Mouse (Mus musculus) 3134 (cell line): ENCODE data around the gene Pdik1l.
"Not testable (repeated sequence)": the region's sequence is repeated elsewhere in the genome, so short reads cannot be mapped to it uniquely, and the experiment has no call there.

ENCODE experiments used
- DNase-seq: peaks from one replicate; pipeline ENCODE4 v3.0.0-alpha.2; 2011; ENCODE audit warnings: low spot score; ENCODE audit not compliant: insufficient read length; ENCODE audit errors: extremely low read depth

Gene Pdik1l

DNA sequence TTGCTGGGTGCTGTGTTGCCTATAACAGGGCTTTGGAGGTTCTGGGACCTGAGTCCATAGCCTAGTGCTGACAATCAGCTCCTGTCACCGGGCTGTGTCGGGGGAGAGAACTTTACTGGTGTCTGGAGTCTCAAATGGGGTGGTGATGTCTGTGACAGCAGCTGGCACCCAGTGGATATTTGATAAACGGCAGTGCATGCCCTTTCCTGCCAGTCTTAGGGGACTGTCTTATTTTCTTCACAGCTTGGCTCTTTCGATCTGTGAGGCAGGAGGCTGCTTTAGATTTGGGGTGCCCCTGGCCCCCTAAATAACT, 11.8 kb upstream of the Pdik1l start:
- DNase-seq: no peak

DNA sequence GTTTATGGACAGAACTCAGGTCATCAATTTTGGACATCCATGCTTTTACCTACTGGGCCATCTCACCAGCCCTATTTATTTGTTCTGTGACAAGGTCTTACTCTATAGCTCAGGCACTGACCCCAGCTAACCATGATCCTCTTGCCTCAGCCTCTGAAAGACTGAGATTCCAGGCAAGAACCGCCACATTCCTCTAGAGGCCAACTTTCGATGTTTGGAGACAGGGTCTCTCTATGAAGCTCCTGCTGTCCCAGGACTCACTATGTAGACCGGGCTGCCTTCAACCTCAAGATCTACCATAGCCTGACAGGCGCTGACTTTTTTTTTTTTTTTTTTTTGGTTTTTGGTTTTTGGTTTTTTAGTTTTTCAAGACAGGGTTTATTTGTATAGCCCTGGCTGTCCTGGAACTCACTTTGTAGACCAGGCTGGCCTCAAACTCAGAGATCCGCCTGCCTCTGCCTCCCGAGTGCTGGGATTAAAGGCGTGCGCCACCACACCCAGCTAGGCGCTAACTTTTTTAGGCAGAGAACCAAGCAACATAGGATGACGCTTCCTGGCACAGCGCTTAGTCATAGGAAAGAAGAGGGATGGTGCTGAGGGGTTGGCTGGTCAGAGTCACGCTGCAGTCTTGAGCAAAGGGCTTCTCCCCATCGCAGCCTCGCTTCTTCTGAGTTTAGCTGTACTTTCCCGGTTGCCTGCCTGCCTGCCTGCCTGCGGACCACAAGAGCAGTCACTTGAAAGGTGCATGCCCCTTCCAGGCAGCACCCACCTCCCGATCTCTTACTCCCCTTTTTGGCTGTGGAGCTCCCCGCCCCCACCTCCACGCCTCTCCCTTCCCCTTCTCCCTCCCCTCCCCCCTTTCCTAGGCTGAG, 11.2 kb upstream of the Pdik1l start:
- no peak for DNase-seq

DNA sequence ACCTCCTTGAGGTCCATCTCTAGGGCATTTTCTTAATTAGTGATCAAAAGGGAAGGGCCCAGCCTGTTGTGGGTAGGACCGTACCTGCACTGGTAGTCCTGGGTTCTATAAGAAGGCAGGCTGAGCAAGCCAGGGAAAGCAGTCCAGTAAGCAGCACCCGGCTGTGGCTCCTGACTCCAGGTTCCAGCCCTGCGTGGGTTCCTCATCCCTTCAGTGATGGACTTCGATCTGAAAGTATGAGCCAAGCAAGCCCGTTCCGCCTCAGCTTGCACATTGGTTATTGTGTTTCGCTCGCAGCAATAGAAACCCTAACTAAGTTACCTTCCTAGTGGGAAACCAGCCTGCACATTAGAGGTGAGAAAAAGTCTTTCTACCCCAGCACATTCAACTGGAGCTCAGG, 9.7 kb upstream of the Pdik1l start:
- DNase-seq: no peak

DNA sequence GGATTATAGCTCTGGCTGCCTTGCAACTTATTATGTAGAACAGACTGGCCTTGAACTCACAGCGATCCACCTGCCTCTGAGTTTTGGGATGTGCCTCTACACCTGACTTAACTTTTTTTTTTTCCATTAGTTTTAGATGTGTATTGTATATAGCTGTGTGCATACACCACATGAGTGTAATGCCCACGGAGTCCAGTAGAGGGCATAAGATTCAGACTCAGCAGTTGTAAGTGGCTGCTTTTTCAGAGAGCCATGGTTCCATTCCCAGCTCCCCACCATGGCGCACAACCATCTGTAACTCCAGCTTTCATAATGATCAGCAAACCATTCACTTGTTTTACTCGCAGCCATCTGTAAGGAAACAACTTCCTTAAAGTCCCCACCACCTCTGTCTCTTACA, 8.8 kb upstream of the Pdik1l start:
- no peak for DNase-seq

DNA sequence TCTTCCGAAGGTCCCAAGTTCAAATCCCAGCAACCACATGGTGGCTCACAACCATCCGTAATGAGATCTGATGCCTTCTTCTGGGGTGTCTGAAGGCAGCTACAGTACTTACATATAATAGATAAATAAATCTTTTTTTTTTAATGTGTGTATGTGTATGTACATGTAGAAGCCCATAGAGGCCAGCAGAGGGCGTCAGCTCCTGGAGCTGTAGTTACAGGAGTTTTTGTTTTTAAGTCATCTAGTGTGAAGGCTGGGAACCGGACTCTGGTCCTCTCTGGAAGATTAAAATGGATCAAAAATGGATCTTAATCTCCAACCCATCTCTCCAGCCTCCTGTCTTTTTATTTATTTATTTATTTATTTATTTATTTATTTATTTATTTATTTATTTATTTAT, 8.4 kb upstream of the Pdik1l start:
- not testable (repeated sequence) for DNase-seq

DNA sequence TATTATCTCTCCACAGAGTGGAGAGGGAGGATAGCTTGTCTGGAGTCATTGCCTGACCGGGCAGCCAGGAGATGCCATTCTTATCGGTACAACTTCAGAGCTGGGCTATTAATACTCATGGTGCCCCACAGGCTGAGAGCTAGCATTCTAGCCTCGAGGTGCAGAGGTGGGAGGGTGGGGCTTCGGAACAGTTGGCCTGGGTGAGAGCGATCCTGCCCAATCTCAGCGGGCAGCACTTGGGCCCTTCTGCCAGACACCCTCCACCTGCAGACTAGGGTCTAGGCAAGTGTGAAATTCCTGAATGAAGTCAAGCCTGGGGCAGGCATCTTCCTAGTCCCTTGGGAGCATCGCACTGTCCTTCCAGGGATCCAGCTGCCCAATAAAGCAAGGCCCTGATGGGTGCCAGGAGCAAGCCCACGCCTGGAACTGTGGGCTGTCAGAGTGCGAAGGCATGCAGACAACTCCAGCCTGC, 6.0 kb upstream of the Pdik1l start:
- no peak for DNase-seq

DNA sequence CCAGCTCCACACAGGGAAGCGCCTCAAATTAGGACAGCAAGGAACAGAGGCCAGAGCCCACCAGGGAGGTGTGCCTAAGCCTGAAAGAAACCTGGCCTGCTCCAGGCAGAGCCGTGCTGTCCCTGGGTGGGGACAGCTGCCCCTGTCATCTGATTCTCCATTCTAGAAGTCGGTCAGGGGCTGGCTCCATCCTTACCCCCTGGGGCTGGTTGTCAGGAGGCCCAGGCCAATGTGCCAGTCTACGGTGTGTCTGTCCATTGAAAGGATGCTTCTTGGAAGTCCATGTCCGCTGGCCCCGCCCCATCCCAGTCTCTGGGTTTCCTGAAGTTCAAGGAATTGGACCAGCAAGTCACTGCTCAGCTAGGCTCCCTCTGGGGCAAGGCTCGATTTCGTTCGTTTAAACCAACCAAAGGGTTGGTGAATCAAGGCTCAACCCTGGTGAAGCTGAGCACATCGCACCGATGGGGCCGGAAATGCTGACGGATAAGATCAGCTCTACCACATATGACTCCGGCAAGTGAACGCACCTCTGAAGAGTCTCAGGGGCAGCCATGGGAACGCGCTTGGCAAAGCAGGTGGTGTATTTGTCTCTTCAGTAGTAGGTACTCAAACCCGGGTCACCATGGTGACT, 5.5 kb upstream of the Pdik1l start:
- no peak for DNase-seq

DNA sequence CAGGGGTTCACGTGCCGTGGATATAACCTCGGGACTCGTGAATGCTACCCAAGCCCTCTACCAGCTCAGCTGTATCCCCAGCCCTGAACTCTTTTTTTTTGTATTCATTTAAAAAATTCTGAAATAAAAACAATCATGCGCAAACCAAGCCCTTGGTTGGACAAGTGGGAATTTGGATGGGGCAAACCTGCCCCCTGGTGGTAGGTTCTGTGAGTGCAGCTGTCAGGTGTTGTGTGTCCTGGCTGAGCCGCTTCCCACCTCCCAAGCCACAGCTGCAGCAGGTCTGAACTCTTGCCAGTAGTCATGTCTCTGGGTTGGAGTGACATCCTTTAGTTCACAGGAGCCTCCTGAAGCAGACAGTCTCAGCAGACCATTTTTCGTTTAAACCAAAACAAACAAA, 4.4 kb upstream of the Pdik1l start:
- DNase-seq: no peak

DNA sequence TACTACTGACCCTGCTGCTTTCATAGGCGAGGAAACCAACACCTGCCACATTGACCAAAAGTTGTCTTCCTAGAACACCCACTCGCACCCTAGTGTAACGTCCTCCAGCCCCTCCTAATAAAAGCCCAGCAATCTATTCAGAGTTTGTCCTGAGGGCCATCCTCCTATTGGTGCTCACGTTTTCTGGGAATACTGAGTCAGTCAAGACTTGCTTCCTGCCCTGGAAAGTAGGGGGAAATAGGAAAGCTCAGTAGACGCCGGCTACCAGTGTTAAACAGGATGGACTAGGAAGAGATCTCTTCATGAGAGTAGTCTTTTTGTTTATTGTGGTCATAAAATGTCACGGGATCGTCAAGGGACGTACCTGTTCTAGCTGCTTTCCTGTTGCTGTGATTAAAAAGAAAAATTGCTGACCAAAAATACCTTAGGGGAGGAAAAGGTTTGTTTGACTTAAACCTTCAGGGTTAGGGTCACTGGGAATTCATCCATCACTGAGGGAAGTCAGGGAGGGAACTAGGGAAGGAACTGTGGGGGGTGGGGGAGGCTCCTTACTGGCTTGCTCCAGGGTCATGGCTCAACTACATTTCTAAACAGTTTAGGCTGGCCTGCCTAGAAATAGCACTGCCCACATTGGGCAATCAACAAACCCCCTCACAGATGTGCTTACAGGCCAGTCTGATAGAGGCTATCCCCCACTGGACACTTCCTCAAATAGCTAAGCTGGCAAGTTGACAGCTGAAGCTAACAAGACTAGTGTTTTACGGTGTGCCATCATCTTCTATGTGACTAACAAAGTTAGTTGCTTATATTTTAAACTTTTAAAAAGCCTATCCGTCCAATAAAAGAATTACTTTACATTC, 932 bp upstream of the Pdik1l start:
- no peak for DNase-seq

DNA sequence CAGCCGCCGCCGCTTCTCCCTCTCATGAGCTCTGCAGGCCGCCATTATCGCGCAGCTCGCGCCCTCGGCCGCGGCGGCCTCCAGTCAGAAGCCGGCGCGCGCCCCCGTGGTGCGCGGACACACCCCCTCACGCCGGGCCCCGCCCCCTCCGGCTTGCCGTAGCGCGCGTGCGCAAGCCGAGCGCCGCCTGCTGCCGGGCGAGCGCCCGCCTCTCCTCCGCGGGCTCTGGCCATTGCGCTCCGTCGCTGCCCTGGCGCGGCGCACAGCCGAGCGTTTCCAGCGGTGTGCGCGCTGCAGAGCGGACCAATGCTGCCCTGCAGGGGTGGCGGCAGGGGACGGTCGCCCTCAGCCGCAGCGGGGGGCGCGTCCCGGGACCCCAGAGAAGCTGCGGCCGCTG, 529 bp downstream of the Pdik1l start:
- peak; percentile 92 for DNase-seq

DNA sequence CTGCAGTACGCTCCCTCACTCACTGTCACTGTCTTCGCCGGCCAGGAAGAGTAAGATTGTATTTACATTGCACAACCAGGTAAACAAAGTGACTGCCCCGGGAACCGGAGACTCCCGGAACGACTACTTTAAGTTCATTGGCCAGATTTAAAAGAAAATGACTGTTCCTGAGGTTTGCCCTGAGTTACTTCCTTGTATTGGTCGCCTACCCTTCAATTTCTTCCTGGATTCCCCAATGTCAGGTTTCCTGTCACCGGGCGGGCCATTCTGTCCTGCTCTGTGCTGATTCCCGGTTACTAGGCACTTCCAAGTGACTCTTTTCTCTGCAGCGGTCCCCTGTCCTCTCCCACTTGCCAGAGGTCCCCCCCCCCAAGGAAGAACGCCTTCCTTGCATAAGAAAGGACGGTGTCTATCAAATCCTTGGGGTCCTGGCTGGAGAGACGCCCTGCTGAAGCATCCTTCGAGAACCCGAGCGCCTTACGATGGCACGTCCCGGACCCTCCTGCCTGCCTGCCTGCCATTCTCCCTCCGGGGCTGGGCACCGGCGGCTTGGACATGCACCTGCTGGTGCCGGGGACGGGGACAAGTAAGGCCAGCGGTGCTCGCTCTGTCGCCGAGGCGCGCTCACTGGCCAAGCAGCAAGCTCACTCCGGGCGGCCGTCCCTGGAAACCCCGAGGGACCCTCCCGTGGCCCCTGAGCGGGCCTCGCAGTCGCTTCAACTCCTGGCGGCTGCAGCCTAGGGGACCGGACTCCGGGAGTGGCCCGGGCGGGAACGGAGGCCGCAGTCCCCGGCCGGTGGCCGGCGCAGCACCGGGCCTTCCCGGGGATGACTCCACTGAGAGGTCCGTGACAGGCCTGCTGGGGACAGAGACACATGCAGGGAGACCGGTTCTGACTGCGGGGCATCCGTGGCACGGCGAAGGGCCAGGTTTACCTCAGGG, 1.2 kb downstream of the Pdik1l start:
- no peak for DNase-seq

DNA sequence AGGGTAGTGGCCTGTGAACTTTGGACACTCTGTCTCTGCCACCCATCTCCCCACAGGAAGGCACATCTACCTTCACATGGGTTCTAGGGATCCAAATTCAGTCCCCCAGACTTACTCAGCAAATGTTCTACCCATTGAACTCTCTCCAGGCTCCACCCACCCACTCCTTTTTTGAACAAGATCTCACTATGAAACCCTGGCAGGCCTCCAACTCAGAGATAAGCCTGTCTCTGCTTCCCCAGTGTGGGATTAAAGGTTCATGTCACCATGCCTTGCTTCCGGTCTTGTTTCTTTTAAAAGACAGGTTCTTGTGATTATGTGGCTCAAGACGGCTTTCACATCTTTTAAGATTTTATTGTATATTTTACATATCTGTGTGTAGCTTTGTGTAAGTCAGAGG, 2.8 kb downstream of the Pdik1l start:
- DNase-seq: no peak

DNA sequence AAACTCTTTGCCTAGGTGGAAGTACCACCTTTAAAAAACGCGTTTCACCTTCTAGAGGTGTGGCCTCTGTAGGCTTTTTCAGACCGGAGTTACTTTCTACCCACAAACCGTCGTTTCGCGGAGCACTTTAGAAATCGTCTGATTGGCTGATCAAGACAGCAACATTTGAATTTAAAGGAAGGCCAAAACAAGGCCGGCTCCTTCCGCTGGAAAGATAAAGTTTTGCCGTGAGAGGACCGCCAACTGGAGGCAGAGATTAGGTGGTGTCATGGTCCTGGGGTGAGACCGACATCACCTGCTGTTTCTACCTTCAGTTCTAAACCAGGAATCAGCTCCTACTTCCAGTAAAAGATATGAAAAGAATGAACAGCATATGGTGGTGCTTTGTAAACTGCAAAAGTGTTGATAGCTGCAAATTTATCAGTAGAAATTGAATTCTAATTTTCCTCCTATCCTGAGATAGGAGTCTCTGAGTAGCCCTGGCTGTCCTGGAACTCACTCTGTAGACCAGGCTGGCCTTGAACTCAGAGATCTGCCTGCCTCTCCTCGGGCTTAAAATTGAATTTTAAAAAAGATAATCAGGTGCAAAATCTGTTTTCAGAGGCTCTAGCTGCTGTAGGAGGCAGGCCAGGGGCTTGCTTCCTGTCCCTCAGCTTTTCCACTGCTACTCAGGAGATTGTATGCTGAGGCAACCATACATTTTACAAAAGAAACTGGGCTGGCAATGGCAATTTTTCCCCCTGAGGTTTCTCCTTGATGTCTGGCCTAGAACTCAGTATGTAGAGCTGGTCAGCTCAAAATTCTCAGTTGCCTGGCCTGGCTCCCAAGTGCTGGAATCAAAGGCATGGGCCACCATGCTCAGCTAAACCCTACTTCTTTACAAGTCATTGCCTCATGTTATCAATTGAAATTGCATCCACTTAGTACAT, 14.0 kb downstream of the Pdik1l start:
- no peak for DNase-seq

DNA sequence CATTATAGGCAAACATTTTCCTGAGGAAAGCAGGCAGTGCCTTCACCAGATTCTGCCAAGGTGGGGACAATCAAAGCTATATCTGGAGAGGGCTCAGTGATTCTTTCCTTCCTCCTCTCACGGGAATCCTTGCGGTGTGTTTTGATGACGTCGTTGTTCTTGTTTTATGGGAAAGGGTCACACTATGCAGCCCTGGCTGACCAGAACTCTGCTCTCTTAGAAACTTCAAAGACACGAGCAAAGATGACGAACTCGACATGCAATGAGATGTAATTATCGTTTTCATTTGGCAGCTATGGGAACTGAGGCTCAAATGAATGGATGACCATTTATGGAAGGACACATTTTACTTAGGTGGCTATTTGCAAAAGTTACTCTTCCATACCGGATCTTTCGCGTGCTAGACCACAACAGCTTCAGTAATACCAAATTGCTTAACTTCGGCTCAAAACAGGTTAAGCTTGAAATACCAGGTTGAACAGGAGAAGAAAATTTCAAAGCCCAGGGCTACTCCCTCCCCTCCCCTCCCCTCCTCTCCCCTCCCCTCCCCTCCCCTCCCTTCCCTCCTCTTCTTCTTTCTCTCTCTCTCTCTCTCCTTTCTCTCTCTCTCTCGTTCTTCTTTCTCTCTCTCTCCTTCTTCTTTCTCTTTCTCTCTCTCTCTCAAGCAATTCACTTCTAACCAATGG, 14.8 kb downstream of the Pdik1l start:
- no peak for DNase-seq

DNA sequence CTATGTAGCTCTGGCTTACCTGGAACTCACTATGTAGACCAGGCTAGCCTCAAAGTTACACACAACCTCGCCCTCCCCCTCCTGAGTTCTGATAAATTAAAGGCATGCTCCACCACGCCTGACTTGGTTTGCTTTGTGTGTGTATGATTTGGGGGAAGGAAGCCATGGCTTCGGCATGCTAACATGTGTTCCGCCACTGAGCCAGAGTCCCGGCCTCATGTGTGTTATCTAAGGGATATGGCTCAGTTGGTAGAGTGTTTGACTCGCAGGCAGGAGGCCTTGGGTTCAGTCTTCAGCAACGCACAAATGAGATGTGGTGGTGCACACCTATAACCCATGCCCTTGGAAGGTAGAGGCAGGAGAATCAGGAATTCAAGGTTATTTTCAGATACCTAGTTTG, 15.7 kb downstream of the Pdik1l start:
- no peak for DNase-seq

DNA sequence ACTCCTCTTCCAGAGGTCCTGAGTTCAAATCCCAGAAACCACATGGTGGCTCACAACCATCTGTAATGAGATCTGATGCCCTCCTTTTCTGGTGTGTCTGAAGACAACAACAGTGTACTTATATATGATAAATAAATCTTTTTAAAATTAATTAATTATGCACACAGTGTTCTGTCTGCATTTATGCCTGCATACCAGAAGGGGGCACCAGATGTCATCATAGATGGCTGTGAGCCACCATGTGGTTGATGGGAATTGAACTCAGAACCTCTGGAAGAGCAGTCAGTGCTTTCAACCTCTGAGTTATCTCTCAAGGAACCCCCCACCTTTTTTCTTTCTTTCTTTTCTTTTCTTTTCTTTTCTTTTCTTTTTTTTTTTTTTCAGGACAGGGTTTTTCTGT, 18.1 kb downstream of the Pdik1l start:
- not testable (repeated sequence) for DNase-seq

DNA sequence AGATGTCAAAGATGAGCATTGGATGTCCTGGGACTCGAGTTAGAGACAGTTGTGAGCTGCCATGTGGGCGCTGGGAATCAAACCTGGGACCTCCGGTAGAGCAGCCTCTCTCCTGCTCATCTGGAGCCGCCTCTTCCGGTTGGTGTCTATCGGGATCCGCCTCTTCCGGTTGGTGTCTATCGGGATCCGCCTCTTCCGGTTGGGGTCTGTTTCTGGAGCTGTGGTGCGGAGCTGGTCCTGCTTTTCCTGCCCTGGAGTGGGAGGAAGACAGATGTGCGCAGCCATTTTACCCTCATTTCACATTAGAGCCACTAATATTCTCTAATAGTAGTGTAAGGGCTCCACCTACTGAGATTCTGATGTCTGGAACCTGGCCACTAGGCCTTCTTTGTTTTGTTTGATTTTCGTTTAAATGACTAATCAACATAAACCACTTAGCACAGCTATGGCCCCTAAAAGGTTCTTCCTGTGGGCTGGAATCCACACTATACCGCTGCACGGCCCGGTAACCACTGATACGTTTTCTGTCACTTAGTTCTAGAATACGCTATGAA, 19.5 kb downstream of the Pdik1l start:
- no peak for DNase-seq

DNA sequence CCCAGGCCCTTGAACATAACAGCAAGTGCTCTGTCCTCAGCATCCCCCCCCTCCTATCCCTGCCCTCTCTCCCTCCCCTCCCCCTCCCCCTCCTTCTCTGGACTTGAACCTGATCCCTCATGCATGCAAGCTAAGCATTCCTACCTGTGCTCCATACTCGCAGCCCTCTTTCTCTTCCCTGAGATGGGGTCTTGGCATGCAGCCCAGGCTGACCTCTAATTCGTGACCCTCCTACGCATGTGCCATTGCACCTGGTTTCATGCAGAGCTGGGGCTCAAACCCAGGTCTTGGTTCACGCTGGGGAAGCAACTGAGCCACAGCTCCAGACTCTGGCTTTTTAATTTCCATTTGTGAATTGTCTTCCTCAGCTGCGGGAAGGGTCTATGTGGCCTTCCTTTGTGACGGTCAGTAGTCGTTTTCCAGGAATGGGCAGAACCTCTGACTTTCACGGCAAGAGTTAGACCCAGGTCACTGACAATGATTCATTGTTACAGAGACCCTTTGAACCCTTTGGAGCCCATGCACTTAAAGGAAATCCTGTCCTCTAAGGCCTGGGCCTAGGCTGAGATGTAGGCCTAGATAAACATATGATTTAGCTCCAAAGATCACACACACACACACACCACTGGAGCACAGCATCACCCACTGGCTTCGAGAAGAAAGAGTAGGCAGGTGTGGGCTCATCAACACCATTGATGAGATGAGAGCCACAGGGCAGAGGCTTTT, 21.7 kb downstream of the Pdik1l start:
- no peak for DNase-seq
